Mouse (Mus musculus): Measurements from ENCODE around the gene Gm6525. TPM values are rescaled to one million over a fixed set of nuclear protein-coding genes. Genes with fewer than 3 reads are reported as not detected.
A peak's percentile ranks its signal among the peaks of the same experiment; 100 is the strongest.

Gm6525 gene
- polyA plus RNA-seq, 1 experiment: not detected

DNA sequence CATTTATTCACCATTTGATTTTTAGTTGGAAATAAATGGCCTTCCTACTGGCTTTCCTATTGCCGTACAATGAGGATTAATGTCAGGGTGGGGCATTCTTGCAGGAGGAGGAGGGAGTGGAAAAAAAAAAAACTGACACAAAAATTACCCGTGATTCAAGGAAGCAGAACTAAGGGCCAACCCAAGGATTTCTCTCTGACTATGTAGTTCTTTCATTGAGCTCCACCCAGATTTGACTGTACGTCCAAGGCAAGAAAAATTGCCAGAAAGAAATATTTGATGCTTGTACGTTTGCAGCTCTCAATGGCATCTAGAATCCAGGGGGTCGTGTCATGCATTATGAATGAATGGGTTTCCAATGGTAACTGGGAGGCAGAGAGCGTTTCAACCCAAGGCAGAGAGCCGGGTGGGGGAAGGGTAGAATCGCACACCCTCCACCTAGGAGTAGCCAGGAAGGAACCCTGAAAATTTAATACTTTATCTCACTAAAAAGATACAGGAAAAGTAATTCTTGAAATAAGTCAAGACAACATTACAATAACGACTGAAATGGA is 45.9 kb downstream of the Gm6525 start:
- WGBS: 15% methylated on average over 9 of the region's 9 CpGs
- Histone ChIP-seq H3K27me3 (ENCODE audit: control insufficient read depth, insufficient read depth, low read length) (no peaks in the 10 kb centered on the region; the same call in 1 of the 2 replicates), H3K27ac (ENCODE audit: control insufficient read depth, insufficient read depth, low read length) (no peak overlapping the region)

DNA sequence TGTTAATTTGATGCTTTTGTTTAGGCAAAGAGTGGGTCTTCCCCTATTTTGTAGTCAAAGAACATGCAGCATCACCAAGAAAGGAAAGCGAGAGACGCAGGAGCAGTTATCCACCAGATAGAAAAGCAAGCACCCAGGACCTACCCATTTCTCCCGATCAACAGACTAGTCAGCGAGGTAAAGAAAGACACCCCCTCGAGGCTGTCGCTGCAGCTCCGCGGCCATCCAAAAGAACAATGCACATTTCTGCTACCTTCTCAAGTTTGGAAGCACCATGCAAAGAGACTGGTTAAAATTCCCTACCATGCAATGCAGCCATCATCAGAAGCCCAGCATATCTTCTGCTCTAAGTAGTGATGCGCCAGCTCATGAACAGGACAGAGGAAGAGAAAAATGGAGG is 46.4 kb downstream of the Gm6525 start:
- Histone ChIP-seq H3K36me3 (ENCODE audit: control insufficient read depth, insufficient read depth, low read length) (no peaks in the 10 kb centered on the region), H3K27me3 (ENCODE audit: control insufficient read depth, insufficient read depth, low read length) (no peaks in the 10 kb centered on the region; the same call in 1 of the 2 replicates), H3K4me1 (replicated peaks; ENCODE audit: control insufficient read depth, insufficient read depth, low read length) (peaks cover 3% of the 10 kb centered on the region; the same call in 1 of the 2 replicates), H3K27ac (ENCODE audit: control insufficient read depth, insufficient read depth, low read length) (no peak overlapping the region), H3K4me3 (ENCODE audit: control insufficient read depth, insufficient read depth, low read length) (no peak overlapping the region)
- 9% methylated on average over 9 of the region's 9 CpGs for WGBS
- DNase-seq: no peak
- TF ChIP-seq POLR2A (IDR thresholded peaks at IDR 0.05; ENCODE audit: control insufficient read depth, extremely low read depth, insufficient read depth, low read length, poor library complexity) (no peak), CTCF (IDR thresholded peaks at IDR 0.05; ENCODE audit: borderline replicate concordance, control insufficient read depth, extremely low read depth, insufficient read depth, low read length, poor library complexity) (no peak)

More for the DNA sequence above, 45.9 kb downstream of the Gm6525 start:
- Histone ChIP-seq H3K4me1 (replicated peaks; ENCODE audit: control insufficient read depth, insufficient read depth, low read length) (peaks cover 3% of the 10 kb centered on the region; the same call in 1 of the 2 replicates), H3K4me3 (ENCODE audit: control insufficient read depth, insufficient read depth, low read length) (no peak overlapping the region), H3K36me3 (ENCODE audit: control insufficient read depth, insufficient read depth, low read length) (no peaks in the 10 kb centered on the region)
- DNase-seq: no peak
- TF ChIP-seq CTCF (IDR thresholded peaks at IDR 0.05; ENCODE audit: borderline replicate concordance, control insufficient read depth, extremely low read depth, insufficient read depth, low read length, poor library complexity): no peak
- no peak for TF ChIP-seq POLR2A (IDR thresholded peaks at IDR 0.05; ENCODE audit: control insufficient read depth, extremely low read depth, insufficient read depth, low read length, poor library complexity)

GRCm38 (mm10) chr3:84220748-84221147 is 46.8 kb downstream of the Gm6525 start:
- no peaks in the 10 kb centered on the region for H3K36me3 ChIP-seq (ENCODE audit: control insufficient read depth, insufficient read depth, low read length)
- 4% methylated on average over 11 of the region's 11 CpGs for WGBS
- no peaks in the 10 kb centered on the region; the same call in 1 of the 2 replicates for H3K27me3 ChIP-seq (ENCODE audit: control insufficient read depth, insufficient read depth, low read length)
- H3K27ac ChIP-seq (ENCODE audit: control insufficient read depth, insufficient read depth, low read length): no peak overlapping the region
- peaks cover 3% of the 10 kb centered on the region; the same call in 1 of the 2 replicates for H3K4me1 ChIP-seq (replicated peaks; ENCODE audit: control insufficient read depth, insufficient read depth, low read length)
- TF ChIP-seq CTCF (IDR thresholded peaks at IDR 0.05; ENCODE audit: borderline replicate concordance, control insufficient read depth, extremely low read depth, insufficient read depth, low read length, poor library complexity): no peak
- no peak for TF ChIP-seq POLR2A (IDR thresholded peaks at IDR 0.05; ENCODE audit: control insufficient read depth, extremely low read depth, insufficient read depth, low read length, poor library complexity)
- no peak overlapping the region for H3K4me3 ChIP-seq (ENCODE audit: control insufficient read depth, insufficient read depth, low read length)
- DNase-seq: peak; percentile 12

Other genes with a start within 250 kb of the Gm6525 start
- gene Tmem131l, start 133.9 kb upstream of the Gm6525 start, polyA plus RNA-seq (2012; rRNA removed): 178 and 201 TPM in 2 replicates
- 0.36 and 0.51 TPM in 2 replicates for gene Mnd1, start 18.3 kb upstream of the Gm6525 start, polyA plus RNA-seq (2012; rRNA removed)
- gene Trim2, start 132.8 kb downstream of the Gm6525 start, polyA plus RNA-seq (2012; rRNA removed): 2.9 and 4.2 TPM in 2 replicates

Data from thymus, adult 2 months (tissue).